Mouse (Mus musculus) kidney, embryonic 14.5 days (tissue): ENCODE results near the gene 1700030J22Rik. TPM values are rescaled to one million over a fixed set of nuclear protein-coding genes. Genes with fewer than 3 reads are reported as not detected.

ENCODE experiments used
- ATAC-seq: fragments of 200-750 bp; cut with Nextera tagmentation; 2 replicates; pipeline ENCODE4 v1.8.0; 2017; ENCODE audit warnings: moderate number of reproducible peaks, mild to moderate bottlenecking, moderate TSS enrichment, moderate library complexity; ENCODE audit not compliant: low FRiP score, low TSS enrichment
- H3K27ac ChIP-seq: fragments of 300-500 bp; sonication (generic); 2 replicates; pipeline ENCODE4 v1.5.1; 2014; ENCODE audit warnings: low read depth, mild to moderate bottlenecking, low read length, moderate library complexity, mixed read lengths
- H3K27me3 ChIP-seq: fragments of 300-500 bp; sonication (generic); 2 replicates; pipeline ENCODE4 v1.6.1; 2014; ENCODE audit warnings: mild to moderate bottlenecking, low read length; ENCODE audit not compliant: control insufficient read depth, insufficient read depth
- H3K36me3 ChIP-seq: fragments of 300-500 bp; sonication (generic); 2 replicates; pipeline ENCODE4 v1.6.1; 2014; ENCODE audit warnings: low read length, mixed read lengths; ENCODE audit not compliant: control insufficient read depth, insufficient read depth
- H3K4me1 ChIP-seq: fragments of 300-500 bp; sonication (generic); 2 replicates; pipeline ENCODE4 v1.6.1; 2014; ENCODE audit warnings: low read length, mixed read lengths; ENCODE audit not compliant: control insufficient read depth, insufficient read depth
- H3K4me2 ChIP-seq: fragments of 300-500 bp; sonication (generic); replicated peaks from 2 replicates; pipeline ENCODE4 v1.6.1; 2014; ENCODE audit warnings: low read depth, mild to moderate bottlenecking, low read length
- H3K4me3 ChIP-seq: fragments of 300-500 bp; sonication (generic); 2 replicates; pipeline ENCODE4 v1.5.1; 2014; ENCODE audit warnings: mild to moderate bottlenecking, low read length
- H3K9ac ChIP-seq: fragments of 300-500 bp; sonication (generic); 2 replicates; pipeline ENCODE4 v1.6.1; 2014; ENCODE audit warnings: low read depth, mild to moderate bottlenecking, low read length, moderate library complexity
- H3K9me3 ChIP-seq: fragments of 300-500 bp; sonication (generic); 2 replicates; pipeline ENCODE4 v1.6.1; 2016; ENCODE audit warnings: low read length; ENCODE audit not compliant: control insufficient read depth
- WGBS: fragments of 180-500 bp; shearing (Covaris S2); extraction: QIAGEN DNeasy Blood & Tissue Kit; methylation state at CpG from one replicate; pipeline ENCODE4 v1.1.7; 2014; 5-methylcytosine and 5-hydroxymethylcytosine counted together
- polyA plus RNA-seq: library from polyadenylated mRNA; unstranded; fragments of >200 nt; fragmentation: Nextera tagmentation; extraction: Ambion mirVana; gene quantifications from 2 replicates; pipeline ENCODE4 v1.2.1, GENCODE M21; 2014

Gene 1700030J22Rik
- polyA plus RNA-seq, 1 experiment from 2014 or later, result 2.7 TPM

DNA sequence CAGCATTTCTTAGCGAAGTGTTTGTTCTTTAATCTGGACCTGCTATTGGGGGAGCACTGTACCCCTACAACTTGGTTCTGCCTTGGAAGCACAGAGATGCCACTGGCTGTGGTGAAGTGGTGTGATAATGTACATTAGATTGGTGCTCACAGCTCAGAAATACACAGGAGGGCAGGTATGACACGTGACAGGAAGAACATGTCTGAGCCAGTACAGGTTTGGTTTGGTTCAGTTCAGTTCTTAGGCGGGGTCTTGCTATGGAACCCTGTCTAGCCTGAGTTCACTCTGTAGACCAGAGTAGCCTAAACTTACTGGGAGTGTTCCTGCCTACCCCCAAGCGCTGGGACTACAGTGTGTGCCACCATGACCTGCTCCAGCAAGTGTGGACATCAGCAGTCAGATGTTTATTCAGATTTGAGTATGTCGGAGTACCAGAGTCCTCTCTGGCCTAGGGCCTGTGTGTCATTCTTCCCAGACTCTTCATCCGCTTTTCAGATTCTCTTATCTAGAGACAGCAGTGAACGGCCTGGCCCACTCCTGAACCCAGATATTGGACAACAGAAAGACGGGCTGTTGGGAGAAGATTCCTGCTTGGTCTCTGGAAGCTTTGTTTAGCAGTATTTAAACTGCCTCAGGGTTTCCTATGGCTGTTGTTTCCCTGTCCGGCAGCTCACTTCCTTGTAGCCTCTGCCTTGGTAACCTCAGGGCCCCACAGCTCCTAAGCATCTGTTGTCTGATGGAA is 33.4 kb downstream of the 1700030J22Rik start:
- H3K4me2 ChIP-seq, result no peak overlapping the region
- H3K27me3 ChIP-seq, result no peaks in the 10 kb centered on the region
- H3K4me1 ChIP-seq, result no peaks in the 10 kb centered on the region
- H3K9me3 ChIP-seq, result no peaks in the 10 kb centered on the region
- 84% methylated on average over 9 of the region's 9 CpGs for WGBS
- no peak overlapping the region for H3K9ac ChIP-seq
- no peak for ATAC-seq
- H3K4me3 ChIP-seq, result no peak overlapping the region
- H3K36me3 ChIP-seq, result peaks cover 3% of the 10 kb centered on the region; the same call in 1 of the 2 replicates
- H3K27ac ChIP-seq, result no peak overlapping the region

DNA sequence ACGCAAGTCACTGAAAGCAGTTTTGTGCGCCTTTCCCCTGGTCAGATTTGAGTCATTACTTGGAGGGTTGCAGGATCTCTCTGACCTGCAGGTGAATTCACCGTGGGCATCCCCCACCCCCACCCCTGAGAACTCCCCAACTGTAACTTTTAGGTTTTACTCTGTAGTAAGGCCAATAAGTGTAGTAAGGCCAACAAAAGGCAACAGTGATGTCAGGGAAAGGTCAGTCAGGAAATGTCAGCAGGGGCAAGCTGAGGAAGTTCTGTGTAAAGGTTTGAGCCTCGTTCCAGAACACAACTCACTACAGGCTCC is 34.4 kb downstream of the 1700030J22Rik start:
- Histone ChIP-seq H3K27ac (no peak overlapping the region), H3K4me2 (peak overlapping the region; percentile 97), H3K9me3 (no peaks in the 10 kb centered on the region), H3K36me3 (peaks cover 3% of the 10 kb centered on the region; the same call in 1 of the 2 replicates), H3K4me3 (peak overlapping the region; percentile 97), H3K27me3 (no peaks in the 10 kb centered on the region), H3K4me1 (no peaks in the 10 kb centered on the region), H3K9ac (peak overlapping the region; percentile 86; the same call in 1 of the 2 replicates)
- 9% methylated on average over 4 of the region's 4 CpGs for WGBS
- no peak for ATAC-seq

DNA sequence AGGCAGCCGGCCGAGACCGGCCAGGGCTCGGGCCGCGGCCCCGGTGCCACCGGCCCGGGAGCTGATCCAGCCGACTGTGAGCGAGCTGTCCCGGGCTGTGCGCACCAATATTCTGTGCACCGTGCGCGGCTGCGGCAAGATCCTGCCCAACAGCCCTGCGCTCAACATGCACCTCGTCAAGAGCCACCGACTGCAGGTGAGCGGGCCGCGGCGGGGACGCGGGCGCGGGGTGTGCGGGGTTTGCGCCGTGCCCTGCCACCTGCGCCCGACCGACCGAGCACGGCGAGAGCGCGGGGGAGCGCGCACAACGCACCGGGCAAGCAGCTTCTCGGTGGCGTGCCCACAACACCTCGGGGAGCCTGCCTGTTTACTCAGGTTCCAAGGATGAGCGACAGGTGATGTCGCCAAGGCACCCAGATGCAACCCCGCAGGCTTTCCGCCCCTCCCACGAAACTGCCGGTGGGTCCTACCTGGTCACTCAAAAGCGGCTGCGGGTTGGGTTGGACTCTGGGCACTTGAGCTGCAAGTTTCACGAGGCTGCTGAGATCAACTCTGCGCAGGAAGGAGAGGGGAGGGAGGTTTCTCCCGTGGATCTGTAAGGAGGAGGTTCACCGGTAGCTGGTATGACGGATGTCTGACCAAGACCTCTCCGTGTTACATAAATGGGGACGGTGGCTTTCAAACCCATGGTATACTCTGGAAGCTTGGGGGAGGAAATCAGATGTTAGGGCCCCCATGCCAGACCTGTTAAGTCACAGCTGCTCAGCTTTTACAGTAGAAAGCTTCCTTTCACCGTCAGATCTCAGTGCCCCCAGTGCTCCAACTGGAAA is 35.0 kb downstream of the 1700030J22Rik start:
- H3K4me2 ChIP-seq, result peak overlapping the region; percentile 97
- ATAC-seq, result peak; percentile 68
- peak overlapping the region; percentile 97 for H3K4me3 ChIP-seq
- no peaks in the 10 kb centered on the region for H3K27me3 ChIP-seq
- peak overlapping the region; percentile 86 for H3K9ac ChIP-seq
- 0 out of 2 replicates have a peak overlapping the region, but pooled peaks have one; percentile 37 for H3K27ac ChIP-seq
- no peaks in the 10 kb centered on the region for H3K4me1 ChIP-seq
- peaks cover 7% of the 10 kb centered on the region; the same call in 1 of the 2 replicates for H3K36me3 ChIP-seq
- under 1% methylated on average over 56 of the region's 62 CpGs for WGBS
- no peaks in the 10 kb centered on the region for H3K9me3 ChIP-seq

DNA sequence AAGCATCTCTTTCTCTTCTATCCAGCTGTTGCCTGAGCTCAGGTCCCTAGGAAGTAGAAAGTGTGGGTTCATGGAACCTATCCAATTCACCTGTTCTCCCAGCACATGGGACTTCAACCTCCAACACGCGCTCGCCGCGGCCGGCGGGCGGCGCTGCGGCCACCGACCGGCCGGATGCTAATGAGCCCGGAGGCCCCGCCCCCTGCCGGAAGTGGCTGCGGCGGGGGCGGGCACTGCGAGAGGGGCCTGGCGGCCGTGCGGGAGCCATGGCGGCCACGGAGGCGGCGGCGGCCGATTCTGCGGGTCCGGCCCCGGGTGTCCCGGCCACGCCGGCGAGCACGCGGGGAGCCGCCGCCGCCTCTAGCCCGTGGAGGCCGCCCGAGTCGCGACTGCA is 35.6 kb downstream of the 1700030J22Rik start, which contains the start of gene Atmin:
Gene Atmin (plus strand): TSS at position 233 of the 394 bp plus-strand sequence.
- WGBS, result under 1% methylated on average over 40 of the region's 46 CpGs
- Histone ChIP-seq H3K9me3 (no peaks in the 10 kb centered on the region), H3K4me3 (peak within 1 kb of the TSS; percentile 97), H3K27ac (0 out of 2 replicates have a peak within 1 kb of the TSS, but pooled peaks have one; percentile 37), H3K4me2 (peak within 1 kb of the TSS; percentile 97), H3K9ac (peak within 1 kb of the TSS; percentile 86), H3K36me3 (peaks cover 12% of the 10 kb centered on the region; the same call in 1 of the 2 replicates), H3K27me3 (no peaks in the 10 kb centered on the region), H3K4me1 (no peaks in the 10 kb centered on the region)
- peak; percentile 91 for ATAC-seq

DNA sequence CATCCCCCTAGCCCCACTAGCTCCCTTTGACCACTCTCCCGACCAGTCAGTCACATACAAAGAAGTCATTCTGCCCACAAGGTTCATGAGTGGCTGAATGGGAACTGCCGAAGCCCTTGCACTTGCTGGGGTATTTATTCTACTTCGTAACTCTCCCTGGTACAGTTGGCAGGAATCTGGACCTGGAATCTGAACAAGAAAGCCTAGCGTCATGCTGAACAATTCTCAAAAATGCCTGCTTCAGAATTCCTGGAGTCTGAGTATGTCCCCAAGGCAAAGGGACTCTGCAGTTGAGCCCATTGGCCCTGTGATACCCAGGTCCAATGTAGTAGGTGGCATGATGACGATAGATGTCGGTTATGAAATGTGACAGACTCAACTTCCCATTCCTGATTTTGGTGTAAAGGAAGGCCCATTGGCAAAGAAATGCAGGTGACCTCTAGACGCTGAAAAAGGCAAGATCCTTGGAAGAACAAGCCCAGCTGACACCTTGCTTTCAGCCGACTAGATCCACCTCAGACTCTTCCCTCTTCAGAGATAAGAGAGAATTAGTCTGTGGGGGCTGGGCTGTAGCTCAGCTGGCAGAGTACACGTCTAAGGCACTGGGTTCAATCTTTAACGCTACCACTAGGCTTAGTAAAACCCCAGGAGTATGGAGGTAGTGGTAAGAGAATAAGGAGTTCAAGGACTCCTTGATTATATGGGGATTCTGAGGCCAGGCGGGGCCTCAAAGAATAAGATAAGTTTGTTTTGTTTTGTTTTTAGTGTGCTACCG is 36.3 kb downstream of the 1700030J22Rik start:
- Histone ChIP-seq H3K27me3 (no peaks in the 10 kb centered on the region), H3K4me2 (peak overlapping the region; percentile 30; the same call in 1 of the 2 replicates), H3K9ac (no peak overlapping the region), H3K4me1 (no peaks in the 10 kb centered on the region), H3K9me3 (no peaks in the 10 kb centered on the region), H3K36me3 (peaks cover 17% of the 10 kb centered on the region; the same call in 1 of the 2 replicates), H3K27ac (no peak overlapping the region), H3K4me3 (no peak overlapping the region)
- no peak for ATAC-seq
- 75% methylated on average over 12 of the region's 12 CpGs for WGBS

- Histone ChIP-seq H3K4me1 (no peaks in the 10 kb centered on the region), H3K4me3 (no peak overlapping the region), H3K36me3 (peaks cover 69% of the 10 kb centered on the region), H3K27ac (no peak overlapping the region), H3K4me2 (no peak overlapping the region), H3K9ac (no peak overlapping the region), H3K9me3 (no peaks in the 10 kb centered on the region), H3K27me3 (no peaks in the 10 kb centered on the region)
- WGBS, result 88% methylated on average over 6 of the region's 6 CpGs
- no peak for ATAC-seq
Measured at GRCm38 (mm10) chr8:116935506-116935905, 43.3 kb downstream of the 1700030J22Rik start.

DNA sequence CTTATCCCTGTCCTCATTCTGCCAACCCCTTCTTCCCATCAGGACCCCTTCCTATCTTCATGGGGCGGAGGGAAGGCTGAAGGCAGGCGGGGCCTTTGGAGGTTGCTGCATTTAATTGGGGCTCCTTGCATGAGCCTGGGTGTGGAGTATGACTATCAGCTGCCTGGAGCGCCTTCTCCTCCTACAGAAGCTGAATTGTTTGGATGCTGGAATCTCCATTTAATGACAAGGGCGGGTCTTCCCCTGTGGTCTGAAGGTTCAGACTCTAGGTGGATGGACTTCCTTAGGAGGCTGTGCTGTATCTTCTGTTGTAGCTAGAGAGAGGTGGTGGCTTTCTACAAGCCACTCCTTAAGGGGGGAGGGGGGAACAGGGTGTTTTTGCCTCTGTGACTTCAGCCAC is 43.8 kb downstream of the 1700030J22Rik start:
- H3K9me3 ChIP-seq, result no peaks in the 10 kb centered on the region
- no peak overlapping the region for H3K4me2 ChIP-seq
- WGBS, result 90% methylated on average over 4 of the region's 4 CpGs

GRCm38 (mm10) chr8:116928588-116928987 is 50.2 kb downstream of the 1700030J22Rik start:
- no peak overlapping the region for H3K9ac ChIP-seq
- no peaks in the 10 kb centered on the region for H3K9me3 ChIP-seq
- no peaks in the 10 kb centered on the region for H3K27me3 ChIP-seq
- ATAC-seq, result no peak
- H3K4me2 ChIP-seq, result no peak overlapping the region
- H3K4me3 ChIP-seq, result no peak overlapping the region
- H3K4me1 ChIP-seq, result no peaks in the 10 kb centered on the region
- peaks cover 52% of the 10 kb centered on the region for H3K36me3 ChIP-seq
- WGBS, result 92% methylated on average over 5 of the region's 5 CpGs
- no peak overlapping the region for H3K27ac ChIP-seq

More for the DNA sequence above, 43.8 kb downstream of the 1700030J22Rik start:
- no peak overlapping the region for H3K9ac ChIP-seq
- H3K4me3 ChIP-seq, result no peak overlapping the region
- no peaks in the 10 kb centered on the region for H3K27me3 ChIP-seq
- no peak overlapping the region for H3K27ac ChIP-seq
- no peaks in the 10 kb centered on the region for H3K4me1 ChIP-seq
- peaks cover 69% of the 10 kb centered on the region for H3K36me3 ChIP-seq
- no peak for ATAC-seq
